Mouse (Mus musculus) spleen, postnatal 4 days (tissue): Measurements from ENCODE around the gene Mptx2.
"Not testable (repeated sequence)": the region's sequence is repeated elsewhere in the genome, so short reads cannot be mapped to it uniquely, and the experiment has no call there.

ENCODE experiments used
- DNase-seq, 2 experiments: peaks; one replicate each; pipeline ENCODE4 v3.0.0; 2022; ENCODE audit warnings: low spot score in 2 of 2

The Mptx2 gene

DNA sequence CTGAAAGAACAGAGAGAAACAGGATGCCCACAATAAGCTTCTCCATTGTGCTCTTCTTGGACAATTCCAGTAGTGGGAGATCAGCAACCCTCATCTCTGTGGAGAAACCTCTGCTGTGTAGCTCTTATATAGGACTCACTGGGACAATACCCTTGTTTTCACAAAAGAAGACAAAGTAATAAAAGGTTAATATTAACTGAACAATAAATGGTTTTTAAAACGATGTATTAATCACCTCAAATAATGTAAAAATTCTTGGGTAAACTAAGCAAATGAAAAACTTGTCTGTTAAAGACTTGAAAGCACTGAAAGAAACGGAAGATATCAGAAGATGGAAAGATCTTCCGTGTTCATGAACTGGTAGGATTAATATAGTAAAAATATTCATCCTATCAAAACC lies at the start of gene Mptx2:
TSS of gene Mptx2 (minus strand) at position 101 of the 400 bp plus-strand sequence.
- DNase-seq: no peak

DNA sequence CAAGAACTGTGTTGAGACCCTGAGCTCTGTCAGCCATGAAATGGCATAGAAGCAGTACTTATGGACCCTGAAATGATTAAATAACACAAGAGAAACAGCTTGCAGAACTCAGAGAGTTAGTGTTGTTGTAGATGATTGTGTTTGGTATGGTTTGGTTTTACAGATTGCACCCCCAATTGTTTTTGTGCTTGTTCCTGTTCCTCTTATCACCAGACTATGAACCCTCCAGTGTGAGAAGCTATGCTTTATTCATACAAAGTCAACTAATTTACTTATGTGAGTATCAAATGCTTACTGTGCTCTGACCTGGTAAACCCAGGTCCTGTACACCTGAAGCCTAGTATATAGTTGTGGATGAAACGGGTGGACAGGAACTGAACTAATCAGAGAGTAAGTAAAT lies 49.0 kb upstream of the Mptx2 start:
- no peak for DNase-seq

DNA sequence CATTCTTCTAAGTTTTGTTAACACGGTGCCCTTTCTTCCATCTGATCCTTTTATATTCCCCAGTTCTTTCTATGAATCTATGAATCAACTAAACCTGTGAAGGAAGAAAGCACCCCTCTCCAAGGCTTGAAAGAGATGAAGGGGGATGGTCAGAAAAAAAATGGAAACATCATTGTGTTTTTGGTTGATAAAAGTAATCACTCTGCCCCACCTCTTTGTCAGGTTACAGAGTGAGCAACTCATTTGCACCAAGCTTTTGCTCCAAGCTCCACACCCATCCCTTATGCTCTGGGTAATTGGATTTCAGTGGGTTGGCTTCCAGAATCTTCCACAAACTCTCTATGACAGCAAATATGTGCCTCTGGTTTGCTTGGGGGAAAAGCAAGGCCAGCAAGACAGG lies 47.8 kb upstream of the Mptx2 start:
- no peak for DNase-seq

DNA sequence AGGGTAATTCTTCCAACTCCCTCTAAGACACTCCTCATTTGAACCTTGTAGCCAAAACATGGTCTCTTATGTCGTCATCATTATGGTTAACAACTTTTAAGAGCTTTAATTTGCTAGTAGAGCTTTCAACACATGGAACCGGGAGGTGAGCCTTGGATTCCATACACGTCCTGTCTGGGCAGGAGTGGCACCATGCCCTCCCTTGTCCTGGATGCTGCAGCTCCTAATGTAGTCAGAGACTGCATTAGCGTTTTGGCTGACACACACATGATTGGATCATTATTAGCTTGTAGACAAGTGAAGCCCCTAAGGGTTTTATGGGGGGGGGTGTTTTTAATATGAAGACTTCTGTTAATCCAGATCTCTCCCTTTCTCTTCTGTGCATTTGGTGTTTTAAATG lies 47.4 kb upstream of the Mptx2 start:
- no peak for DNase-seq

DNA sequence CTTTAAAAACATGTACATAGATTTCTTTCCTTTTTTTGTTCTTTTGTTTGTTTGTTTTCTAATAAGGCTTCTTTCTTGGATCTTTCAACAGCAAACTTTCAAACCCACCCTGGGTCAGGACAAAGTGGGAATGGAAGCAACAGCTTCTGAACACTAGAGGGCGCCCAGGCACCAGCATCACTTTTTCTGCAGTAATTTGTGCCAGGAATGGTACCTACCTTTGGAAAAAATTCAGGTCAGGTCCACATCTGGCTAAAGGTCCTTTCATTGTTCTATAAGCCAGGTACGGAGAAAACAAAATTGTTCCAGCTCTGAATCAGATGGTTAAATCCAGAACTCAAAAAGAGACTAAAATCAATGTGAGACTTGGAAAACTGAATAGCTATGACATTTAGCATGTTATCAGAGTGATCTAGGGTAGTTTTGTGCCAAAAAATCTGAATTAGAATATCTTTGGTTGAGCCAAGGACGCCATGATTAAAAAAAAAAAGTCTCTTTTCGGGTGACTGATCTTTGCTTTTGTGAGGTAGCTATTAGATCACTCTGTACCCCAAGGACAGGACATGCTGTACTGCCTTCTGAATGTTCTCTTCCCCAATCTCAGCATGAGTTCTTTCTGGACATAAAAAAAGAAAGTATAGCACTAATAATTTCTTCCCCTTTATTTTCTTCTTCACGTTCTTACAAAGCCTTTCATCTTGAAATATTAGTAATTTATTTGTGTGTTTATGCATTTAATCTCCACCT lies 46.4 kb upstream of the Mptx2 start:
- peak; percentile 37 to 76 for DNase-seq

- no peak for DNase-seq
Measured at GRCm38 (mm10) chr1:173322249-173322627, 44.7 kb upstream of the Mptx2 start.

DNA sequence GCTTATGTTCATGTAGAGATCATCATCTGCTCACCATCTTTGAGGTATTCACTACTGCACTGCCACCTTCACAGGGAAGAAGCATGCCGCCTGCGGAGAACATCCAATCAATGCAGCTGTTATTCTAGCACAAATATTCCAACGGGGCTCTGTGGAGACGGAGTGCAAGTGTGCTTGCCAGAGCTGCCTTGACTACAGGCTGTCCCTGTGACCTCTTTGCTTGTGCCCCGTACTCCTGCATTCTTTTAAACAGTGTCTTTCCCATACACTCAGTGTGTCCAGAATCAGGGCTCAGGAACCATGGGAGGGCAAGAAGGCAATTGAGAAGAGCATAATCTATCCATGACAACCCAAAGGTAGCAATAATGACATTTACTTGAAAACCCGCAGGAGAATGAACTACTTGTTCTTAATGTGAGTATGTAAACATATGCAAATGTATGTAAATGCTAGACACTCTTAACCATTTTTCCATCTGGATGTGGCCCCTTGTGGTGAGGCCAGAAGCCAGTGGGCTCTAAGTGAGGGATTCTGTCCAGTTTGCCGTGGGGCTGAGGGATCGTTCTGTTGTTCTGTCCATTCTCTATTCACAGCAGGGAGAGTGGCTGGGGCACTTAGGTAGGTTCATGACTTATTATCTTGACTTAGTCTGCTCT lies 44.1 kb upstream of the Mptx2 start:
- DNase-seq: no peak

GRCm38 (mm10) chr1:173317925-173318477 lies 40.4 kb upstream of the Mptx2 start:
- DNase-seq: no peak

GRCm38 (mm10) chr1:173315725-173316124 lies 38.1 kb upstream of the Mptx2 start:
- no peak for DNase-seq

DNA sequence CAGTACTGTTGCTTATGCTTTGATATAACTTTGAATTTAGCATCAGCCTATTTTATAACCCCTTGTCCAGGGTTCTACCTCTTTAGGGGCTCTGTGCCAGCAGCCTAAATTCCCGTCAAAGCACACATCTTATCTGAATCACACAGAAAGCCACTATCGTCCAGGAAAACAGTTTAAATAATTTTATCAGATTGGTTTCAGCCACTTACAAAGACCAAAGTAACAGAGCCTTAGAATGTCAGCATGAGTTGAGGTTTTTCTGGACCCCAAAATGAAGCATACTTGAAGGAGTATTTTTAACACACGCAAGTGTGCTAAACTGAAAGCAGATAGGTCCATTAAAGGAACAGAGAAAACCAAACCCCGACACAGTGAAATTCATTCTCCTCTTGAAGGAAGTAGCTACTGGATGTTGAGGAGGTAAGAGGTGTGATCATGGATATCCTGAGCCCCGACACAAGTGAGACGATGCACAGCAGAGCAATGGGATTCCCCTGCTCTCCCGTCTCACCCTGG lies 36.0 kb upstream of the Mptx2 start:
- not testable (repeated sequence) for DNase-seq

DNA sequence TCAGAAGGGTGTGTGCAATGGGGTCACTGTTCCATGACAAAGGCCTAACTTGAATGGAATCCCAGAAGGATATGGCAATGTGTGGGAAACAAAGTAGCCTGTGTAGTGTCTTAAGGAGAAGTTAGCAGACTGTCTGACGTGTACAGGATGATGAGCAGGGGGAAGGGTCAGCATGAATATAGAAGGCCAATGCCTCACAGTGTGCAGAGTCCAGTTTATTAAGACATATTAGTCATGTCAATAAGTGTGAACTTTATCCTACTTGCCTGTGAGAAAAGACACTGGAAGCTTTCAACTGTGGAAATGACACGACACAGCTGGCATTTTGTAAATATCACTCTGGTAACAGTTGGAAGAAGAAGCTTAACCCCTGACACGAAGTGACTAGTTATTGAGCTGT lies 25.2 kb upstream of the Mptx2 start:
- not testable (repeated sequence) for DNase-seq

- no peak for DNase-seq
Measured at GRCm38 (mm10) chr1:173265701-173266100, 11.9 kb downstream of the Mptx2 start, which contains the start of gene Olfr418. Olfr418 (plus strand) TSS chr1:173266001.

DNA sequence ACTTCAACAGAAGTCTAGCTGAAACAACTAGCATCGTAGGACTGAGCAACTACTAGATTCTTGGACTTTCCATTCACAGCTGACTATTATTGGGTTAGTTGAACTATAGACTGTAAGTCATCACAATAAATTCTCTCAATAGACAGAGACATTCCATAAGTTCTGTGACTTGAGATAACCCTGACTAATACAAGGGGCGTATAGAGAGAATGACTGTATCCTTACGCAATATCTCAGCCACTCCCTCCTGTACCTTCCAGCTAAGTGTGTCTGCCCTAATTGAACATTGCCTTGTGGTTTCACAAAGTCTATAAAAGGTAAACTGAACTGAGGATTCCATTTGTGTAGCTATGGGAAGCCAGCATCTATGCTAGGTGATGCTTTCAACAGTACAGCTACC lies 27.7 kb downstream of the Mptx2 start:
- no peak for DNase-seq

DNA sequence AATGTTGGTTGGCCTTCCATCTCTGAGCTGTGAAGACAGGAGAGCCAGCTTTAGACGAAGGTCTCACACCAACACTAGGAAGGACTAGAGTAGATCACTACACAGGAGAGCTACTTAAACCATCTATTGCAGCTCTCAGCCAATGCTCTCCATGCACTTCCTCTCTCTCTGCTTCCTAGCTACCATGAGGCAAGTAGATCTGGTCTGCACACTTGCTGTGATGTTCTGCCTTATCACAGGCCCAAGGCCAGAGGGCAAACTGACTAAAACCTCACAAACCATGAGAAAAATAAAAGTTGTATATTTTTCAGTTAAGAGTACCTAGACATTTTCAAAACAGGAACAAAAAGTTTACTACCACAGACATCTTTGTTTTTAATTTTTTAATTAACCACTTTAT lies 40.6 kb downstream of the Mptx2 start:
- DNase-seq: not testable (repeated sequence)

DNA sequence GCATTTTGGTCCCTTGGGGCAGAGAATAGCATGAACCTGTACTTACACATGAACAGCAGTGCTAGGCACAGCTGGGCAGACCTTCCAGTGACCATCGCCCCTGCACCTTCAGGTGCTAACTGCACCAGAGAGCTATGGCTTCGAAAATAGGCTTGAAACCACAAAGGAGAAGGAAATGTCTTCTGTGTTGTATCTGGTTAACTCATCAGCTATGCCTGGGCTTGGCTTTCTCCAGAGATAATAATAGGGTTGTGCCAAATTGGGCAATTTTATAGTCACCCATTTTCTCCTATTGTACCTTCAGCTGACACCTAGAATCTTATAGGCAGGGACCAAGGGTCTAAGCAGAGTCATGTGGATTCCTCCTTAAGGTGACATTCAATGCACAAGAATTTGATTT lies 50.5 kb downstream of the Mptx2 start, which contains the start of gene Fcer1a:
TSS of gene Fcer1a (minus strand) at position 134 of the 400 bp plus-strand sequence.
- DNase-seq: no peak
